Mouse (Mus musculus) testis, postnatal 14 days (tissue): ENCODE results near the gene Lrig1.
A peak's percentile ranks its signal among the peaks of the same experiment; 100 is the strongest.

Experiments used
- DNase-seq: peaks from one replicate; pipeline ENCODE4 v3.0.0; 2021; ENCODE audit warnings: low spot score

The Lrig1 gene

GRCm38 (mm10) chr6:94647574-94648430, 52.2 kb downstream of the Lrig1 start:
- DNase-seq = peak; percentile 38

GRCm38 (mm10) chr6:94646902-94647301, 53.1 kb downstream of the Lrig1 start:
- no peak for DNase-seq

GRCm38 (mm10) chr6:94646274-94646863, 53.6 kb downstream of the Lrig1 start:
- DNase-seq = no peak

- DNase-seq = peak; percentile 64
Observed at GRCm38 (mm10) chr6:94645723-94646122, 54.2 kb downstream of the Lrig1 start.

- no peak for DNase-seq
Observed at GRCm38 (mm10) chr6:94644641-94645040, 55.3 kb downstream of the Lrig1 start.

- DNase-seq = no peak
Observed at GRCm38 (mm10) chr6:94643989-94644388, 56.0 kb downstream of the Lrig1 start.

- no peak for DNase-seq
Observed at GRCm38 (mm10) chr6:94642048-94642447, 57.9 kb downstream of the Lrig1 start.

GRCm38 (mm10) chr6:94640297-94640696, 59.7 kb downstream of the Lrig1 start:
- no peak for DNase-seq

- no peak for DNase-seq
Observed at GRCm38 (mm10) chr6:94637024-94637434, 62.9 kb downstream of the Lrig1 start.

- DNase-seq = no peak
Observed at GRCm38 (mm10) chr6:94635343-94635742, 64.6 kb downstream of the Lrig1 start.

- no peak for DNase-seq
Observed at GRCm38 (mm10) chr6:94634710-94635109, 65.2 kb downstream of the Lrig1 start.

GRCm38 (mm10) chr6:94634274-94634673, 65.7 kb downstream of the Lrig1 start:
- no peak for DNase-seq

- DNase-seq = no peak
Observed at GRCm38 (mm10) chr6:94631779-94632082, 68.2 kb downstream of the Lrig1 start.

GRCm38 (mm10) chr6:94631051-94631778, 68.7 kb downstream of the Lrig1 start:
- no peak for DNase-seq

GRCm38 (mm10) chr6:94628787-94629186, 71.2 kb downstream of the Lrig1 start:
- no peak for DNase-seq

- no peak for DNase-seq
Observed at GRCm38 (mm10) chr6:94627714-94628595, 72.0 kb downstream of the Lrig1 start.

- no peak for DNase-seq
Observed at GRCm38 (mm10) chr6:94626807-94627206, 73.2 kb downstream of the Lrig1 start.

- no peak for DNase-seq
Observed at GRCm38 (mm10) chr6:94625896-94626295, 74.1 kb downstream of the Lrig1 start.

GRCm38 (mm10) chr6:94624543-94624942, 75.4 kb downstream of the Lrig1 start:
- DNase-seq = no peak

GRCm38 (mm10) chr6:94622983-94623382, 77.0 kb downstream of the Lrig1 start:
- no peak for DNase-seq

- DNase-seq = peak; percentile 73
Observed at GRCm38 (mm10) chr6:94620801-94621301, 79.1 kb downstream of the Lrig1 start.

GRCm38 (mm10) chr6:94620287-94620686, 79.7 kb downstream of the Lrig1 start:
- DNase-seq = peak; percentile 45
